In genomic region chr5:134485183-134485730, GRCm38 (mm10) we compare ENCODE assay signal across 15 mouse cellular contexts. TPM values are rescaled to one million over a fixed set of nuclear protein-coding genes. Genes with fewer than 3 reads are reported as not detected.
A peak's percentile ranks its signal among the peaks of the same experiment; 100 is the strongest.
DNase-seq lines count a peak whose midpoint lies in the region; ATAC-seq lines count a peak whose summit lies in the region.
"Had no signal": no experiment of that assay in that cellular context is flagged by ENCODE, and none has a peak within 500 bp of the region (broad histone marks: within the 10 kb centered on the region; RNA-seq: fewer than 3 reads in every experiment).

No protein-coding gene starts in this region.

- 68% methylated on average over 7 of the region's 7 CpGs for WGBS in heart, embryonic 11.5 days (ENCODE audit: insufficient replicate concordance)
- WGBS in kidney, embryonic 14.5 days: 79% methylated on average over 7 of the region's 7 CpGs
- 82% methylated on average over 7 of the region's 7 CpGs for WGBS in midbrain, embryonic 16.5 days
- 83% methylated on average over 7 of the region's 7 CpGs for WGBS in midbrain, embryonic 15.5 days

- ATAC-seq in heart, embryonic 11.5 days (replicated peaks; ENCODE audit: insufficient number of reproducible peaks, low FRiP score, low TSS enrichment): no peak
- ATAC-seq in kidney, embryonic 14.5 days (ENCODE audit: low FRiP score, low TSS enrichment): peak; percentile 11; the same call in 1 of the 2 replicates
- peak; percentile 9; the same call in 1 of the 2 replicates for ATAC-seq in midbrain, embryonic 16.5 days
- ATAC-seq in midbrain, embryonic 15.5 days (replicated peaks): no peak; the same call in 1 of the 2 replicates

- no peak overlapping the region for H3K4me2 ChIP-seq in heart, embryonic 11.5 days
- H3K4me2 ChIP-seq in kidney, embryonic 14.5 days (replicated peaks; ENCODE audit: low read depth, low read length): no peak overlapping the region
- no peak overlapping the region for H3K4me2 ChIP-seq in midbrain, embryonic 16.5 days (ENCODE audit: low read length)
- H3K4me2 ChIP-seq in midbrain, embryonic 15.5 days: no peak overlapping the region
- H3K4me2 ChIP-seq: embryonic facial prominence, embryonic 15.5 days; hindbrain, embryonic 12.5 days had no signal

- H3K9ac ChIP-seq in heart, embryonic 11.5 days (ENCODE audit: low read depth, low read length): no peak overlapping the region
- no peak overlapping the region for H3K9ac ChIP-seq in kidney, embryonic 14.5 days (ENCODE audit: low read depth, low read length)
- H3K9ac ChIP-seq in midbrain, embryonic 16.5 days (ENCODE audit: low read depth, low read length): no peak overlapping the region
- H3K9ac ChIP-seq in midbrain, embryonic 15.5 days: no peak overlapping the region
- H3K9ac ChIP-seq: embryonic facial prominence, embryonic 15.5 days; hindbrain, embryonic 12.5 days had no signal

- H3K27ac ChIP-seq in heart, embryonic 11.5 days (ENCODE audit: low read depth, low read length): no peak overlapping the region
- H3K27ac ChIP-seq in kidney, embryonic 14.5 days (ENCODE audit: low read depth, low read length): no peak overlapping the region
- H3K27ac ChIP-seq in midbrain, embryonic 16.5 days (ENCODE audit: low read length): no peak overlapping the region
- no peak overlapping the region for H3K27ac ChIP-seq in midbrain, embryonic 15.5 days
- H3K27ac ChIP-seq: embryonic facial prominence, embryonic 15.5 days; gastrocnemius, adult 2 months; hindbrain, embryonic 12.5 days had no signal

- H3K4me3 ChIP-seq in heart, embryonic 11.5 days (ENCODE audit: low read depth, low read length): no peak overlapping the region
- no peak overlapping the region for H3K4me3 ChIP-seq in kidney, embryonic 14.5 days (ENCODE audit: low read length)
- no peak overlapping the region for H3K4me3 ChIP-seq in midbrain, embryonic 16.5 days (ENCODE audit: low read depth, low read length)
- no peak overlapping the region for H3K4me3 ChIP-seq in midbrain, embryonic 15.5 days
- H3K4me3 ChIP-seq: embryonic facial prominence, embryonic 15.5 days; erythroblast, embryonic 14.5 days; forebrain, embryonic 10.5 days; gastrocnemius, adult 2 months; hindbrain, embryonic 12.5 days had no signal

- no peaks in the 10 kb centered on the region for H3K9me3 ChIP-seq in heart, embryonic 11.5 days (replicated peaks; ENCODE audit: control insufficient read depth, low read length)
- H3K9me3 ChIP-seq in kidney, embryonic 14.5 days (ENCODE audit: control insufficient read depth, low read length): no peaks in the 10 kb centered on the region
- no peaks in the 10 kb centered on the region for H3K9me3 ChIP-seq in midbrain, embryonic 16.5 days (replicated peaks; ENCODE audit: control insufficient read depth, low read length, poor library complexity, severe bottlenecking)
- H3K9me3 ChIP-seq in midbrain, embryonic 15.5 days: no peaks in the 10 kb centered on the region
- H3K9me3 ChIP-seq: embryonic facial prominence, embryonic 15.5 days; forebrain, embryonic 10.5 days; hindbrain, embryonic 12.5 days had no signal

- no peaks in the 10 kb centered on the region for H3K27me3 ChIP-seq in heart, embryonic 11.5 days (ENCODE audit: control insufficient read depth, insufficient read depth, low read length)
- no peaks in the 10 kb centered on the region for H3K27me3 ChIP-seq in kidney, embryonic 14.5 days (ENCODE audit: control insufficient read depth, insufficient read depth, low read length)
- no peaks in the 10 kb centered on the region for H3K27me3 ChIP-seq in midbrain, embryonic 16.5 days (ENCODE audit: control insufficient read depth, insufficient read depth, low read depth, low read length)
- no peaks in the 10 kb centered on the region for H3K27me3 ChIP-seq in midbrain, embryonic 15.5 days (replicated peaks)
- H3K27me3 ChIP-seq: CH12.LX; embryonic facial prominence, embryonic 15.5 days; hindbrain, embryonic 12.5 days had no signal

- peaks cover 2% of the 10 kb centered on the region for H3K36me3 ChIP-seq in heart, embryonic 11.5 days (ENCODE audit: control insufficient read depth, insufficient read depth, low read length)
- H3K36me3 ChIP-seq in kidney, embryonic 14.5 days (ENCODE audit: control insufficient read depth, insufficient read depth, low read length): peaks cover 6% of the 10 kb centered on the region
- H3K36me3 ChIP-seq in midbrain, embryonic 16.5 days (ENCODE audit: control insufficient read depth, insufficient read depth, low read length): peaks cover 8% of the 10 kb centered on the region
- H3K36me3 ChIP-seq in midbrain, embryonic 15.5 days (replicated peaks): peaks cover 5% of the 10 kb centered on the region

- peak; percentile 86 for DNase-seq in heart, adult 11 months
- DNase-seq in kidney, adult 8-10 months: no peak
- no peak for DNase-seq in spleen, postnatal 4 days (ENCODE audit: low spot score in 2 of 2)
- DNase-seq: adrenal gland, adult 8-10 months; gastrocnemius, postnatal 25 days had no signal

- no peaks in the 10 kb centered on the region; the same call in 1 of the 2 replicates for H3K4me1 ChIP-seq in heart, embryonic 11.5 days (ENCODE audit: control insufficient read depth, insufficient read depth, low read length)
- peaks cover 5% of the 10 kb centered on the region; the same call in 1 of the 2 replicates for H3K4me1 ChIP-seq in kidney, embryonic 14.5 days (ENCODE audit: control insufficient read depth, insufficient read depth, low read length)
- H3K4me1 ChIP-seq in midbrain, embryonic 16.5 days (ENCODE audit: control insufficient read depth, insufficient read depth, low read length): no peaks in the 10 kb centered on the region
- H3K4me1 ChIP-seq in midbrain, embryonic 15.5 days: no peaks in the 10 kb centered on the region

RNA-seq across cellular contexts. Expression of gene Gtf2ird1, which starts 28.7 kb away (rescaled TPM):
- 49.0 and 55.7 TPM in 2 replicates for polyA plus RNA-seq in heart, embryonic 11.5 days (2014; fragmentation: Nextera tagmentation; extraction: Ambion mirVana)
- polyA plus RNA-seq in kidney, embryonic 14.5 days (2014; fragmentation: Nextera tagmentation; extraction: Ambion mirVana): 60.9 and 84.8 TPM in 2 replicates
- 74.3 and 81.5 TPM in 2 replicates for polyA plus RNA-seq in midbrain, embryonic 16.5 days (2015; fragmentation: Nextera tagmentation; extraction: Ambion mirVana)
- 89.0 and 90.2 TPM in 2 replicates for polyA plus RNA-seq in midbrain, embryonic 15.5 days (2015; fragmentation: Nextera tagmentation; extraction: Ambion mirVana)

Comparison
In these comparisons a context has a peak if more than half of its experiments do, and no peak if none do; other contexts are left out.
1. ATAC-seq: peak in kidney, embryonic 14.5 days (single experiment) and midbrain, embryonic 16.5 days (single experiment); none in heart, embryonic 11.5 days (single experiment) and midbrain, embryonic 15.5 days (single experiment).